Mouse (Mus musculus) retina, postnatal 7 days (tissue): ENCODE measurements at regions not wholly inside any gene's neighbourhood (a gene's known extent, or its start where the extent isn't known, plus 50 kb on each side); places are given as distances from the start of the nearest gene placed in this dataset.

Experiments
- DNase-seq: peaks from one replicate; pipeline ENCODE4 v3.0.0-alpha.2; 2012; ENCODE audit warnings: low read depth, low spot score

- DNase-seq, result no peak
Observed at GRCm38 (mm10) chr13:28898900-28899299, 54.6 kb downstream of the Sox4 start.

- DNase-seq, result no peak
Observed at GRCm38 (mm10) chr13:28892896-28893295, 60.6 kb downstream of the Sox4 start.

GRCm38 (mm10) chr13:28887098-28887497, 66.4 kb downstream of the Sox4 start:
- DNase-seq, result no peak

GRCm38 (mm10) chr13:28886691-28887090, 66.8 kb downstream of the Sox4 start:
- no peak for DNase-seq

GRCm38 (mm10) chr13:28885083-28886037, 68.2 kb downstream of the Sox4 start:
- no peak for DNase-seq

- DNase-seq, result no peak
Observed at GRCm38 (mm10) chr13:28884191-28884820, 69.2 kb downstream of the Sox4 start.

- no peak for DNase-seq
Observed at GRCm38 (mm10) chr13:28883398-28883797, 70.1 kb downstream of the Sox4 start.

- DNase-seq, result no peak
Observed at GRCm38 (mm10) chr13:28880888-28881287, 72.6 kb downstream of the Sox4 start.

- DNase-seq, result no peak
Observed at GRCm38 (mm10) chr13:28878692-28879091, 74.8 kb downstream of the Sox4 start.

GRCm38 (mm10) chr13:28876771-28877170, 76.7 kb downstream of the Sox4 start:
- DNase-seq, result no peak

GRCm38 (mm10) chr13:28870681-28871080, 82.8 kb downstream of the Sox4 start:
- no peak for DNase-seq

- no peak for DNase-seq
Observed at GRCm38 (mm10) chr13:28867210-28867609, 86.3 kb downstream of the Sox4 start.

GRCm38 (mm10) chr13:28866686-28867085, 86.8 kb downstream of the Sox4 start:
- no peak for DNase-seq

- no peak for DNase-seq
Observed at GRCm38 (mm10) chr13:28860601-28861000, 92.9 kb downstream of the Sox4 start.

GRCm38 (mm10) chr13:28859829-28860427, 93.6 kb downstream of the Sox4 start:
- DNase-seq, result no peak

GRCm38 (mm10) chr13:28858001-28858400, 95.5 kb downstream of the Sox4 start:
- DNase-seq, result no peak

- DNase-seq, result no peak
Observed at GRCm38 (mm10) chr13:28857201-28857600, 96.3 kb downstream of the Sox4 start.

- no peak for DNase-seq
Observed at GRCm38 (mm10) chr13:28856472-28856871, 97.0 kb downstream of the Sox4 start.

GRCm38 (mm10) chr13:28854247-28854646, 99.3 kb downstream of the Sox4 start:
- DNase-seq, result no peak

- no peak for DNase-seq
Observed at GRCm38 (mm10) chr13:28848305-28848704, 105.2 kb downstream of the Sox4 start.

- no peak for DNase-seq
Observed at GRCm38 (mm10) chr13:28847478-28847877, 106.0 kb downstream of the Sox4 start.

GRCm38 (mm10) chr13:28844495-28844894, 109.0 kb downstream of the Sox4 start:
- no peak for DNase-seq
